Mouse (Mus musculus) macrophage (primary cell): Measurements from ENCODE around the gene Sox5. TPM values are rescaled to one million over a fixed set of nuclear protein-coding genes. Genes with fewer than 3 reads are reported as not detected.

Source experiments
- H3K27ac ChIP-seq: fragments of 350-480 bp; formaldehyde crosslinking; 2 replicates; pipeline ENCODE4 v1.9.0; 2021
- H3K36me3 ChIP-seq: fragments of 350-480 bp; formaldehyde crosslinking; 2 replicates; pipeline ENCODE4 v1.9.0; 2021; ENCODE audit errors: inconsistent target
- H3K4me3 ChIP-seq: fragments of 350-480 bp; formaldehyde crosslinking; 2 replicates; pipeline ENCODE4 v1.9.0; 2021; ENCODE audit errors: inconsistent target
- H3K79me2 ChIP-seq: fragments of 350-480 bp; formaldehyde crosslinking; 2 replicates; pipeline ENCODE4 v1.9.0; 2021; ENCODE audit errors: inconsistent target
- WGBS: methylation state at CpG from one replicate; pipeline ENCODE4 v1.1.7; 2026; ENCODE audit warnings: inconsistent platforms; ENCODE audit not compliant: missing documents; 5-methylcytosine and 5-hydroxymethylcytosine counted together
- polyA plus RNA-seq: library from polyadenylated mRNA; stranded (reverse); fragments of 250-400 nt; gene quantifications from 3 replicates; pipeline ENCODE4 v1.2.4, GENCODE M21; 2018; ENCODE audit warnings: inconsistent platforms

Sox5 gene
- polyA plus RNA-seq, 1 experiment from 2014 or later = not detected

GRCm38 (mm10) chr6:143916152-143916735 lies 865.5 kb downstream of the Sox5 start:
- WGBS = 82% methylated on average over 10 of the region's 10 CpGs
- Histone ChIP-seq H3K27ac (no peak overlapping the region), H3K36me3 (no peaks in the 10 kb centered on the region), H3K79me2 (no peaks in the 10 kb centered on the region), H3K4me3 (no peak overlapping the region)

DNA sequence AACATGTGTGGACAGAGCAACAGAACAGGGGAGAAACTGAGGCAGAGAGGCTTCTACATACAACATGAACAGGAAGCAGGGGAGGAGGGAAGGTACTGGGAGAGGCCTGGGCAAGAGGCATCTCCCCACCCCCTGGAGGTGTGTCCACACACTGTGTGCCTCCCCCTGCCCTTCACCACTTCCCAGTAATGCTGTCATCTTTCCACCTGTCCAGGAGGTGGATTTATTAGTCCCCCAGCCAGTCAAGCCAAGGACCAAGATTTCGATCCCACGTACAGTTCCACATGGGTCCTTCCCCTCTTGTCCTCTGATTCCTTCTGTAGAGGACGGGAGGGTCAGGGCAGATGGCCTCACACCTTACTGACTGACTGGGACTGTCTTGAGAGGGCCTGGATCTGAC lies 866.1 kb downstream of the Sox5 start:
- no peak overlapping the region for H3K4me3 ChIP-seq
- H3K27ac ChIP-seq = no peak overlapping the region
- 89% methylated on average over 3 of the region's 3 CpGs for WGBS
- H3K36me3 ChIP-seq = no peaks in the 10 kb centered on the region
- no peaks in the 10 kb centered on the region for H3K79me2 ChIP-seq

DNA sequence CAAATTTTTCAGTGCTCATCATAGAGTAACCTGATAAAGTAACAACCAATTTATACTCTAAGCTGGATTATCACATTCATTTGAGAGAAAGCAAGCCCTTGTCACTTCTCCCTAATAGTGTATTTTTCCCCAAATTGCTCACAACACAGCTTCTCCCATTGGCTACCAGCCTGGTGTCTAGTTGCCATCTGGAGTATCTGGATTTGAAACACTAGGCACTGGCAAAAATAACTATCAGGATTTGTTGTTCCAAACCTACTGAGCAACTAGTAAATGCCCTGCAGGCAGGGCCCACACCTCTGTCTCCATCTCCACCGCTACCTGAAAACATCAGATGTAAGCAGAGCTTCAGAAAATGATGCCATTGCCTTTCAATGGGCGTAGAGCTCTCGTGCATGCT lies 869.5 kb downstream of the Sox5 start:
- 80% methylated on average over 3 of the region's 3 CpGs for WGBS
- H3K4me3 ChIP-seq = no peak overlapping the region
- no peaks in the 10 kb centered on the region for H3K79me2 ChIP-seq
- no peak overlapping the region for H3K27ac ChIP-seq
- H3K36me3 ChIP-seq = no peaks in the 10 kb centered on the region

GRCm38 (mm10) chr6:143904693-143905031 lies 877.1 kb downstream of the Sox5 start:
- Histone ChIP-seq H3K4me3 (no peak overlapping the region), H3K79me2 (no peaks in the 10 kb centered on the region), H3K36me3 (no peaks in the 10 kb centered on the region), H3K27ac (no peak overlapping the region)

GRCm38 (mm10) chr6:143903981-143904692 lies 877.6 kb downstream of the Sox5 start:
- WGBS = 95% methylated on average over 9 of the region's 10 CpGs
- Histone ChIP-seq H3K27ac (no peak overlapping the region), H3K4me3 (no peak overlapping the region), H3K79me2 (no peaks in the 10 kb centered on the region), H3K36me3 (no peaks in the 10 kb centered on the region)

- WGBS = 84% methylated on average over 4 of the region's 4 CpGs
- H3K36me3 ChIP-seq = no peaks in the 10 kb centered on the region
- H3K4me3 ChIP-seq = no peak overlapping the region
- H3K27ac ChIP-seq = no peak overlapping the region
- no peaks in the 10 kb centered on the region for H3K79me2 ChIP-seq
Observed at GRCm38 (mm10) chr6:143900871-143901270, 880.9 kb downstream of the Sox5 start.

- Histone ChIP-seq H3K4me3 (no peak overlapping the region), H3K27ac (no peak overlapping the region), H3K36me3 (no peaks in the 10 kb centered on the region), H3K79me2 (no peaks in the 10 kb centered on the region)
- WGBS = 91% methylated on average over 6 of the region's 6 CpGs
Observed at GRCm38 (mm10) chr6:143895092-143895491, 886.7 kb downstream of the Sox5 start.

DNA sequence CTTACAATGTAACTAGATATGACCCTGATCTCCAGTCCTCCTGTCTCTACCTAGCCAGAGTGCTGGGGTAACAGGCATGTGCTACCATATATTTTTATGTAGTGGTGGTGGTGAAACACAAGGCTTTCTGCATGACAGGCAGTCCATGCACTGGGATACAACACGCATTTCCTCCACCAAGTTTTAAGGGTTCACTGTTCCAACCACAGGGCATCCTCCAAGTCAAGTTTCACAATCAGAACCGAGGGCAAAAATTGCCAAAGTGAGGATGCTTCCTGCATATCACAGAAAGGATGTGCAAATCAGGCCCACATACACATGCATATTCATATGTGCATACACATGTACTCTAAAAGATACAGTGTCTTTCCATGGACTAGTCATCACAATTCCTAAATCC lies 888.9 kb downstream of the Sox5 start:
- H3K27ac ChIP-seq = no peak overlapping the region
- no peak overlapping the region for H3K4me3 ChIP-seq
- H3K79me2 ChIP-seq = no peaks in the 10 kb centered on the region
- H3K36me3 ChIP-seq = no peaks in the 10 kb centered on the region
- 23% methylated on average over 2 of the region's 2 CpGs for WGBS

DNA sequence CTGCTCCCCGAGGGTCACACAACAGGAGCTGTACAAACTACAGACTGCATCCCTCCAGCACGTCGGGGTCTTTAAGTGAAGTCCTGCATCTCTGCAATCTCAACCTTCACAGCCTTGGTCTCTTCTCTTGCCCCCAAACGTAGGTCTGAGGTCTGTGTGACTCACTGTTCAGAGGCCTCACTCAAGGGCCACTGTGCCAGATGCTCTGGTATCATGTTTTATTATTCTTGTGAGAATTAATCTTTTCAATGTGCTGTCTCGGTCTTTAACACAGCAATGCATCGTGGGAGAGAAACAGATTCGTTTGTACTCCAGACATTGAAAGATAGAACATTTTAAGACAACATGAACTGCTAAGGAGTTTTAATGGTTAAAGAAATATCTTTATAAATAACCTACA lies 893.2 kb downstream of the Sox5 start:
- Histone ChIP-seq H3K27ac (no peak overlapping the region), H3K36me3 (no peaks in the 10 kb centered on the region), H3K79me2 (no peaks in the 10 kb centered on the region), H3K4me3 (no peak overlapping the region)
- 86% methylated on average over 7 of the region's 7 CpGs for WGBS

GRCm38 (mm10) chr6:143878525-143878924 lies 903.3 kb downstream of the Sox5 start:
- Histone ChIP-seq H3K27ac (no peak overlapping the region), H3K4me3 (no peak overlapping the region), H3K36me3 (no peaks in the 10 kb centered on the region), H3K79me2 (no peaks in the 10 kb centered on the region)
- 95% methylated on average over 6 of the region's 6 CpGs for WGBS

- 84% methylated on average over 3 of the region's 3 CpGs for WGBS
- H3K27ac ChIP-seq = no peak overlapping the region
- H3K79me2 ChIP-seq = no peaks in the 10 kb centered on the region
- no peak overlapping the region for H3K4me3 ChIP-seq
- H3K36me3 ChIP-seq = no peaks in the 10 kb centered on the region
Observed at GRCm38 (mm10) chr6:143868790-143869189, 913.0 kb downstream of the Sox5 start.

GRCm38 (mm10) chr6:143868155-143868685 lies 913.6 kb downstream of the Sox5 start:
- no peak overlapping the region for H3K4me3 ChIP-seq
- H3K79me2 ChIP-seq = no peaks in the 10 kb centered on the region
- WGBS = 14% methylated on average over 3 of the region's 3 CpGs
- no peak overlapping the region for H3K27ac ChIP-seq
- H3K36me3 ChIP-seq = no peaks in the 10 kb centered on the region

DNA sequence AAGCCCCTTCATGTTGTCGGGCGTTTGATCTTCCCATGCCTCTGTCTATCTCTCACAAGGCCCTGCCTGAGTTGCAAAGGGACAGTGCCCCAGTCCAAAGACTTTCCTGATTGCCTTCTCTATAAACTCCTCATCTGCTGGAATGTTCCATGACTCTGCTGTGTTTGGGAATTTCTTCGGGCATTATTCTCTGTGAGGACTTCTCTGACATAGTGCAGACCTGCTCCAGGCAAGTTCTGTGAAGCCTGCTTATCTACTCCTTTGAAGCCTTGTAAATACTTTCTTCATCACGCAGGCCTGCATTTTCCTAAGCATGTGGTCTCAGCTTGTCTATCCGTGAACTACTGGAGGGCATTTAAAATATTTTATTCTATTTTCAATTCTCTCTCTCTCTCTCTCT lies 914.7 kb downstream of the Sox5 start:
- Histone ChIP-seq H3K27ac (no peak overlapping the region), H3K4me3 (no peak overlapping the region), H3K36me3 (no peaks in the 10 kb centered on the region), H3K79me2 (no peaks in the 10 kb centered on the region)
- 91% methylated on average over 5 of the region's 5 CpGs for WGBS

GRCm38 (mm10) chr6:143866566-143866965 lies 915.2 kb downstream of the Sox5 start:
- no peaks in the 10 kb centered on the region for H3K79me2 ChIP-seq
- 93% methylated on average over 8 of the region's 9 CpGs for WGBS
- H3K4me3 ChIP-seq = no peak overlapping the region
- H3K27ac ChIP-seq = no peak overlapping the region
- no peaks in the 10 kb centered on the region for H3K36me3 ChIP-seq

GRCm38 (mm10) chr6:143862611-143863110 lies 919.1 kb downstream of the Sox5 start:
- Histone ChIP-seq H3K36me3 (no peaks in the 10 kb centered on the region), H3K4me3 (no peak overlapping the region), H3K27ac (no peak overlapping the region), H3K79me2 (no peaks in the 10 kb centered on the region)
- WGBS = 92% methylated on average over 6 of the region's 6 CpGs
